Mouse (Mus musculus): Measurements from ENCODE around the gene Hdx. TPM values are rescaled to one million over a fixed set of nuclear protein-coding genes. Genes with fewer than 3 reads are reported as not detected.

The Hdx gene
- under 1 TPM; 0.08 to 0.15 TPM for total RNA-seq (2021)
- long read RNA-seq, experiment 1, result 0 reads
- long read RNA-seq, experiment 2, result 0 reads

DNA sequence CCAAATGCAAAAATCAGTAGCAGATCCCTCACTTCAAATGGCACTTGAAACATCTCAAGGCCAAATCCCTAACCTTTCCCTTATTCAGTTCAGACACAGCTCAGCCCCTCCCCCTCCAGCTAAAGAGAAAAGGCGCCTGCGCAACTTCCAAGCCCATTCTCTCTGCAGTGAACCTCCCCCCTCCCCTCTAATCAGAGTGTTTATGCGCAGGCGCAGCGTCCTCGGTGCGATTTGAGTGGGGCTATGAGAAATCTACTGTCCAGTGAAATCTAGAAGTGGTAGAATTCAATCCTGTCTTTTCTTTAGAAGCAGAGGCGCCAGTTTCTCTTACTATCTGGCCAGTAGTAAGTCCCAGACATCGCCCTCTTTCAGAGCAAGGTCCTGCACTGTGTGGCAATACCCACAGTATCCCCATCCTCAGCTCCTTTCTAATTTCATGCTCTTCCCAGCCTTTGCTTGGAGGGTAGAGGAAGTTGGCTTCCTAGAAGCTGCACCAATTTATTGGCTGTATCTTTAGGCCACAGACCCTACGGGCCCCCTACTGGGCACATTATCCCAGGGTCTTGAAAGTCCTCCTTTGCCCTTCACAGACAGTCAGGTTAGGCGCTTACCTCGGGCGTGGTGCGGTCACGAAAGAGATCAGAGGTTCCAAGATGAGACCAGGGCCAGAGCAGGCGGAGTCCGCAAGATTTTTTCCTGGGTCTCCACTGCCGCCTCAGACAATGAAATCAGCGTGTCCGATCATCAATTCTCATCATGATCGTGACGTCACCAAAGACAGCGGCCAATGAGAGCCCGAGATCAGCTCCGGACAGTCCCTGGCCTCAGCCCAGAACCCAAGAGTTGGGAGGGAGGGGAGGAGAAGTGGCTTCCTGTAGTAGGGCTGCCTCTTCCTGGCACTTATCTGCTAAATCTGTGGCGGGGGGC lies at the start of gene Hdx:
TSS of gene Hdx (minus strand) at position 724 of the 927 bp plus-strand sequence.
- DNase-seq, result peak; percentile 12

GRCm38 (mm10) chrX:111685665-111686064 lies 11.2 kb downstream of the Hdx start:
- no peak for DNase-seq

- DNase-seq, result no peak
Measured at GRCm38 (mm10) chrX:111671685-111672084, 25.2 kb downstream of the Hdx start.

- DNase-seq, result no peak
Measured at GRCm38 (mm10) chrX:111660381-111660780, 36.5 kb downstream of the Hdx start.

DNA sequence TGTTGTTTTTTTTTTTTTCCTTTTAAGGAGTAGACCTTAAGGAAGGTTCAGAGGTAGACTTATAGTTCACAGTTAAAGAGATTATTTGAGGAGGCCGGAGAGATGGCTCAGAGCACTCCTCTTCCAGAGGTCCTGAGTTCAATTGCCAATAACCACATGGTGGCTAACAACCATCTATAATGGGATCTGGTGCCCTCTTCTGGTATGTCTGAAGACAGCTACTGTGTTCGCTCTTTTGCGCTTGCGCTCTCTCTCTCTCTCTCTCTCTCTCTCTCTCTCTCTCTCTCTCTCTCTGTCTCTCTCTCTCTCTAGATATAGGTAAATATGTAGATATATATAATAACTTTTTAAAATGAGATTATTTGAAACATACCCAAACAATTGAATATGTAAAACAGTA lies 38.2 kb downstream of the Hdx start:
- DNase-seq, result no peak

GRCm38 (mm10) chrX:111644945-111645344 lies 51.9 kb downstream of the Hdx start:
- DNase-seq, result no peak

- DNase-seq, result no peak
Measured at GRCm38 (mm10) chrX:111640616-111641015, 56.3 kb downstream of the Hdx start.

DNA sequence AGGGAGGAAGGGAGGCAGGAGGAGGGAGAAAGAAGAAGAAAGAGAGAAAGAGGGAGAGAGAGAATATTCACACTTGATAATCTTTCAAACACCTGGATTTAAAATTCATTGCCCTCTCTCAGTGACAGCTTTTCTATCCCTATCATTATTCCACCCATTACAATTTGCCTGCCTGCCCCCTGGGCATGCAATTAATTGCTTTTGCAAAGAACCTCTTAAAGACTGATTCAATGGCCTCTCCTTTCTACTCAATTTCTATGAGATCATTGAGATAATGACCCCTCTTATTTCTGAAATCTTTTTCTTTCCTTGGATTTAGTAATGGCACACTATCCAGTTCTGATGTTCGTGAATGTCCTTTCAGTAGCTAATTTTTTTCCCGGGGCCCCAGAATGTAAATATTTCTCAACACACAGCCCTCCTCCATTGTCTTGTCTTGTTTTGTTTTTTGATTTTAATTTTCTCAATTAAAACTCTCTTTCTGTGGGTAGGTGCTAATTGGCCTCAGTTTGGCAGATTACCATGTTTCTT lies 99.2 kb downstream of the Hdx start:
- no peak for DNase-seq

DNA sequence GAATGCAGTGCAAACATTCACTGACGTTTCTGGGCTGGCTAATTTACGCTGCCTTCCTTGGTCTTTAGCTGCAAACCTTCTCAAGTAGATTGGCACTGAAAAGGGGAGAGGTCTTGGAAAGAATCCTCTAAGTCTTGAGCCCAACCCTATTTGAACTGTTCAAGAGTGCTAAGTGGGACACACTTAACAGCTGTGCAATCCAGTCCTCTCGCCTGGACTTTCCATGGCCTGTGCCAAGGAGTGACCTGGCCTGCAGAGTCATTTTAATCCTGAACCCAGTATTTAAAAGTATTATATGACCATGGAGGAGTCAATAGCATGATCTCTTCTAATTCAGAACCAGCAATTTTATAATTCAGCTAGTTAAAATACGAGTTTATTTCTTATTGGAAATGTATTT lies 109.3 kb downstream of the Hdx start:
- peak; percentile 14 for DNase-seq

- DNase-seq, result no peak
Measured at GRCm38 (mm10) chrX:111577044-111577443, 119.8 kb downstream of the Hdx start.

DNA sequence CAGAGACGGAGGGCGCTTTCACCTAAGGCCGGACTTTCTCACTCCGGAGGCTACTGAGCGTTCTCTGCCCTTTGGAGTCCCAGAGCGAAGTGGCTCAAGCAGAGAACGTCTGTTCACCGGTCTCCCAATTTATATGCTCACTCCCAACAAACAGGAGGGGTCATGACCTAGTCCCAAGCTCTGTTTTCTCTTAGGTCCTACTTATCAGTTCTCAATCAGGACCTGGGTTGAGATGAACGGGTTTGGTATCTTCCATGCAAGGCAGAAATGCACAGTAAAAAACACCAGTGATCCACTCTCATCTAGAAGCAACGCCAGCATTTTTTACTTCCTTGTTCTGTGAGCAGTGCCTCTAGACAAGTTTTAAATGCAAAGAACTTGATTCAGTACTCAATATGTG lies 159.0 kb downstream of the Hdx start, which contains the start of gene Rps6ka6:
TSS of gene Rps6ka6 (minus strand) at position 101 of the 400 bp plus-strand sequence.
- DNase-seq, result no peak

Other genes with a start within 250 kb of the Hdx start
- gene Rps6ka6, start 159.1 kb downstream of the Hdx start, total RNA-seq (2021), result under 1 TPM; 0.69 to 0.91 TPM
- not detected for gene Gm45194, start 194.3 kb upstream of the Hdx start, total RNA-seq (2021)

Data from gastrocnemius, postnatal 25 days (tissue).